Mouse (Mus musculus) E14TG2a.4 (cell line): ENCODE data around the gene Eftud2.

ENCODE experiments used
- CTCF ChIP-seq: conservative IDR thresholded peaks from 2 replicates; pipeline ENCODE4 v1.5.1; 2014; ENCODE audit warnings: low read length
- NANOG ChIP-seq: IDR thresholded peaks from 2 replicates; pipeline ENCODE4 v1.6.1; 2014; ENCODE audit warnings: borderline replicate concordance, low read length, mixed read lengths

- no peak for TF ChIP-seq CTCF
- no peak for TF ChIP-seq NANOG
Measured at GRCm38 (mm10) chr11:102874801-102875334, 5.9 kb downstream of the Eftud2 start.
